Mouse (Mus musculus) liver, postnatal 0 days (tissue): ENCODE results near the gene Clic6.

Experiments
- CTCF ChIP-seq: sonication (generic); IDR thresholded peaks from 2 replicates; pipeline ENCODE4 v1.5.1; 2016; ENCODE audit warnings: antibody characterized with exemption, low read depth
- EP300 ChIP-seq: IDR thresholded peaks from 2 replicates; pipeline ENCODE4 v1.6.1; 2016; ENCODE audit warnings: antibody characterized with exemption, low read depth, mild to moderate bottlenecking

DNA sequence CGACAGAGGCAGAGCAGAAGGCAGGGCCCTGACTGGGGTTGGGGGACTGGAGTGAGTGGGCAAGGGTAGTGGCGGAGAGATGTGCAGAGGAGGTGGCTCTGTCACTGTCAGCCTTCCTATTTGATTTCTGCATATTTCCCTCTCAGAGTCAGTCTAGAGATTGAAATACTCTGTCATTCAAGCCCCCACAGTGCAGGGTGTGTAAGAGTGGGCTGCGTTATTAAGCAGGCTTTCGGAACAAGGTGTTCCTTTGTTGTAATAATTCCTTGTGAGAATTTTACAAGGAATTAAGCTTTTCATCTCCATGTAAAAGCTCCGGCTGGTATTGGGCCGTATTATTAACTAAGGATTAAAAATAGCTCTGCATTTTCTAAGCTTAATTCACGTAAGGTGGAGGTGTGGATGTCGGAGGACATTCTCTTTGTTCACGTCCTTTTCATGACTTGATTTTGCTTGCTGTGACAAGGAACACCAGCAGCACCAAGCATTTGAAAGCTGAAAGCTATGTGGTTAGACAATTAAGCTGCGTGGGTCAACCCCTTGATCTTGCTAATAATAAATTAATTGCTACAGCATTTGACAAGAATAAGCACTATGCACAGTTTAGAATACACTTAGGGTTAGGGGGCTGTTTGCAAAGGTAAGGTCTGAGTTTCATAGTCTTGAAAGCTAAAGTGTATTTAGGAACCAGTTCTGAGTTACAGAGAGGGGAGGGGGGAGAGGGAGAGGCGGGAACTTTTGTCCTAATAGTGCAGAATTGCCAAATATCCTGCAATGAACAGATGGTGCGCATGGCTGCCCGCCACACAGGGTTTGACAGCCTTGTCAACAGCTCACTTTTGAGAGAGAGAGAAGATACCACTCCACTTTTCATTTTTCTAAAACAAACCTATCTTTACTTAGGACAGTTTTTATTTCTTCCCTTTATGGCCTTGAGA is 25.6 kb downstream of the Clic6 start:
- no peak for TF ChIP-seq EP300
- no peak for TF ChIP-seq CTCF
